Mouse (Mus musculus): ENCODE measurements around the gene Cdc42ep5.

DNA sequence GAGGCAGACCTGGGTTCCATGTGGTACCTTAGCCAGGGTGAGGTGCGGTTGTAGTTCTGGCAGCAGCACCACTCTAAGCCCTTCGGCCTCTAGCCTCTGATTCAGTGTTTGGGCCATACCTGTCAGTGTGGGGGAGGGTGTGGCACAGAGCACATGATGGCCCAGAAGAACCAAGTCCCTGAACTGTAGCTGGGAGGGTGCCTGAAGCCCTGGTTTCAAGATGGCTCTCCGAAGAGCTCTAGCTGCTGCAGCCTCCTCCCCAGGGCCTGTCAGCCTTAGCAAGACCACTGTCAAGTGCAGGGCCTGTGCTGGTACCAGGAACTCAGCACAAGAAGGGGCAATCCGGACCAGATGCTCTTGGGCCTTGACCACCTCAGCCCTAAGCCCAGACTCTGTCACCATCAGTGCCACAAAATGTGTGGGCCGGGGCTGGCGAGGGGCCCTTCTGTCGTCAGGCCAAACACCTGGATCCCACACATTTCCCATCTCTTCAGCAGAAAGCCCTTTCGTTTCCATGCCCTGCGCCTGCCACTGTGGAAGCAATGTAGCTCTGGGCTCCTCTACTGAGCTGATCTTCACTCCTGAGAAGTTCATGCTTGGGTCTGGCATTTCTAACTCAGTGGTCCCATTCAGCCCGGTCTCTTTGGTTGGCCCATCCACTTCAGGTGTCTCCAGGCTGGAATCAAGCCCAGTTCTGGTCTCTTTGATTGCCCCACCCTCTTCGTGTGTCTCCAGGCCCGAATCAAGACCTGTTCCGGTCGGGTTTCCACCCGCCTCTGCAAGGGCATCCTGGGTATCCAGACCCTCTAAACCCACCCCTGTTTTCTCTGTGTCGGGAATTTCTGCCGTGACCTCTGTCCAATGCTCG is 16.1 kb downstream of the Cdc42ep5 start:
- TF ChIP-seq GATA1 (IDR thresholded peaks at IDR 0.05; ENCODE audit: borderline replicate concordance, low read length): no peak
- no peak for TF ChIP-seq FLI1 (IDR thresholded peaks at IDR 0.05; ENCODE audit: low read length)
